Comparison of ENCODE assay signal across 30 mouse cellular contexts in genomic region chr3:88384364-88384763, GRCm38 (mm10). TPM values are rescaled to one million over a fixed set of nuclear protein-coding genes. Genes with fewer than 3 reads are reported as not detected.
"Had no signal": no experiment of that assay in that cellular context is flagged by ENCODE, and none has a peak within 500 bp of the region (broad histone marks: within the 10 kb centered on the region; RNA-seq: fewer than 3 reads in every experiment).

Gene Bglap, minus strand, starts transcription at chr3:88384464.

- ATAC-seq: hindbrain, embryonic 16.5 days; inflammation-experienced regulatory T-cells, adult 6 months; intestine, postnatal 0 days had no signal

- H3K4me3 ChIP-seq: heart, embryonic 12.5 days; hindbrain, embryonic 10.5 days; hindbrain, embryonic 12.5 days; layer of hippocampus, adult 2 months; left cerebral cortex, adult 2 months; limb, embryonic 13.5 days; liver, embryonic 13.5 days; liver, embryonic 15.5 days had no signal

- H3K27ac ChIP-seq: hindbrain, embryonic 10.5 days; hindbrain, embryonic 12.5 days; hindbrain, embryonic 14.5 days; layer of hippocampus, adult 2 months; left cerebral cortex, adult 2 months; limb, embryonic 13.5 days; liver, embryonic 13.5 days; liver, embryonic 15.5 days had no signal

- H3K27me3 ChIP-seq: heart, embryonic 12.5 days; hindbrain, embryonic 12.5 days; limb, embryonic 13.5 days; liver, embryonic 13.5 days; liver, embryonic 15.5 days had no signal

- H3K4me2 ChIP-seq: heart, embryonic 12.5 days; hindbrain, embryonic 12.5 days; hindbrain, embryonic 14.5 days; limb, embryonic 13.5 days; liver, embryonic 11.5 days; liver, embryonic 13.5 days; liver, embryonic 15.5 days had no signal

- H3K36me3 ChIP-seq: heart, embryonic 12.5 days; hindbrain, embryonic 10.5 days; hindbrain, embryonic 12.5 days; limb, embryonic 13.5 days; liver, embryonic 13.5 days; liver, embryonic 15.5 days had no signal

- H3K9me3 ChIP-seq: heart, embryonic 12.5 days; hindbrain, embryonic 10.5 days; hindbrain, embryonic 12.5 days; limb, embryonic 13.5 days; liver, embryonic 13.5 days; liver, embryonic 15.5 days had no signal

- H3K4me1 ChIP-seq: heart, embryonic 12.5 days; limb, embryonic 13.5 days had no signal

- DNase-seq: gastrocnemius, postnatal 14 days; heart, adult 18-20 months; heart, postnatal 10 days; heart, postnatal 4 days; kidney, adult 18-20 months; kidney, adult 8-10 months; kidney, postnatal 10 days; kidney, postnatal 25 days; kidney, postnatal 4 days; liver; liver, embryonic 13.5 days had no signal

- H3K9ac ChIP-seq: heart, embryonic 12.5 days; hindbrain, embryonic 12.5 days; hindbrain, embryonic 14.5 days; limb, embryonic 13.5 days; liver, embryonic 13.5 days; liver, embryonic 15.5 days had no signal

RNA-seq across cellular contexts. Expression of gene Bglap, which starts in this region (rescaled TPM):
- total RNA-seq: gastrocnemius, adult 18-20 months; gastrocnemius, adult 8-10 months; gastrocnemius, postnatal 14 days; granulocyte monocyte progenitor cell, adult 5-6 weeks; heart, adult 18-20 months; heart, postnatal 10 days; heart, postnatal 25 days; heart, postnatal 4 days had no signal
- polyA plus RNA-seq: heart, embryonic 12.5 days; heart, embryonic 14.5 days; heart, embryonic 16.5 days; hindbrain, embryonic 10.5 days; hindbrain, embryonic 12.5 days; hindbrain, embryonic 14.5 days; hindbrain, embryonic 16.5 days; inflammation-experienced regulatory T-cells, adult 6 months; intestine, postnatal 0 days; limb, embryonic 11.5 days; limb, embryonic 13.5 days; liver, embryonic 11.5 days; liver, embryonic 13.5 days; liver, embryonic 15.5 days had no signal
